Mouse (Mus musculus) inflammation-experienced regulatory T-cells, adult 6 months (primary cell): ENCODE measurements around the gene Tmem92. TPM values are rescaled to one million over a fixed set of nuclear protein-coding genes. Genes with fewer than 3 reads are reported as not detected.
"Not testable (repeated sequence)": the region's sequence is repeated elsewhere in the genome, so short reads cannot be mapped to it uniquely, and the experiment has no call there.

Experiments
- ATAC-seq: one replicate; pipeline ENCODE4 v1.8.0; 2017
- polyA plus RNA-seq, 3 experiments: library from polyadenylated mRNA; unstranded; fragments of 100-300 nt; shearing (Covaris generic); gene quantifications; one replicate each; pipeline ENCODE4 v1.2.1; 2017

Gene Tmem92
- polyA plus RNA-seq = not detected

- ATAC-seq = no peak
Observed at GRCm38 (mm10) chr11:94782603-94783002, at the start of gene Tmem92. Tmem92 (minus strand) TSS chr11:94782703.

DNA sequence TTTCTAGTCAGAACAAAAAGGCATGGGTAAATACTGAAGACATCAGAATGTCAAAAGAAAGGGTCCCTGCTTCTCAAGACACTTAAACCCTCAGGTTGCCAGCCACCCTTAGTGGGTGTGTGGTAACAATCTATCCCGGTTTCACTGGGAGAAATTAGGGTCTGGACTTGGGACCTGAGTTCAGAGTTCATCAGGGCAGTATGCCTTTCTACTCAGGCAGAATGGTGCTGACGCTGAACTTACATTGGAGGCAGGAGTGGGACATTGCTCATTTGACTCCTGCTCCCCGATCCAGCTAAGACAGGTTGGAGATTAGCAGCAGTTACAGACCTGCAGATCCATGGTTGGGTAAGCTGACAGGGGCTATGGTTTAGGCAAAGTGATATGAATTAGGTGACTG, 46.5 kb upstream of the Tmem92 start:
- no peak for ATAC-seq

GRCm38 (mm10) chr11:94819427-94819826, 36.9 kb upstream of the Tmem92 start:
- not testable (repeated sequence) for ATAC-seq

DNA sequence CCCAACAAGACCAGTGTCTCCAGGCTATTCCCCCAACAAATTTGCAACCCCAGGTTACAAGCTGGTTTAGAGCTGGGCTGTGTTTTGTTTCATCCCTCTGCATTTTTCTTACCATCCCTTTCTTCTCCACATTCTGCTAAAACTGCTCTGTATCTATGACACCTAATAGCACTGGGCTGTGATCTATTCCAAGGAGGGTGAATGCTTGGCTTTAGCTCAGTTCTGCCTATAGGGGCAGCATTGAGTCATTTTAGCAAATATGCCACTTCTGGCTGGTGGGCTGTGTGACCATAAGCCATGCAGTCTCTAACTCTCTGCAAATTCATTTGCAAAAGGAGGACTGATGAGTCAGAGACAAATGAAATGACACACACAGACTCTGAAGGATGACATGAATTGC, 36.4 kb upstream of the Tmem92 start:
- not testable (repeated sequence) for ATAC-seq

- ATAC-seq = not testable (repeated sequence)
Observed at GRCm38 (mm10) chr11:94811537-94811936, 29.0 kb upstream of the Tmem92 start.

DNA sequence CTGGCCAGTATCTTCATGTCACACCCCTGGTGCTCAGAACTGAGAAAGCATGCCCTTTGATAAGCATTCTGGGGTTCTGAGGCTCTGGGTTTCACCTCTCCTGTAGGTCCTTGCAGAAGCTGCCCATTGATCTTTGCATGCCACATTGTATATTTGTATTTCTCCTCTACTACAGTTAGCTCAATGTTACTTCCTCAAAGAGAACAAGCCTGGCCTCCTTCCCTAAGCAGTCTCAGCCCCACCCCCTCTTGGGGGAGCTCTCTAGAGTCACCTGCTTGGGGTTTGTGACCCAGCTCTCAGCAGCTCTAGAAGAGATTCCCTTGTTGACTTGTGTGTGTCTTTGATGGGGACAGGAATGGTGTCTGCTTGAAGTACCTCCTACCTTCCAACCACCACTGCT, 9.2 kb upstream of the Tmem92 start:
- ATAC-seq = no peak

GRCm38 (mm10) chr11:94785247-94785646, 2.7 kb upstream of the Tmem92 start:
- no peak for ATAC-seq

DNA sequence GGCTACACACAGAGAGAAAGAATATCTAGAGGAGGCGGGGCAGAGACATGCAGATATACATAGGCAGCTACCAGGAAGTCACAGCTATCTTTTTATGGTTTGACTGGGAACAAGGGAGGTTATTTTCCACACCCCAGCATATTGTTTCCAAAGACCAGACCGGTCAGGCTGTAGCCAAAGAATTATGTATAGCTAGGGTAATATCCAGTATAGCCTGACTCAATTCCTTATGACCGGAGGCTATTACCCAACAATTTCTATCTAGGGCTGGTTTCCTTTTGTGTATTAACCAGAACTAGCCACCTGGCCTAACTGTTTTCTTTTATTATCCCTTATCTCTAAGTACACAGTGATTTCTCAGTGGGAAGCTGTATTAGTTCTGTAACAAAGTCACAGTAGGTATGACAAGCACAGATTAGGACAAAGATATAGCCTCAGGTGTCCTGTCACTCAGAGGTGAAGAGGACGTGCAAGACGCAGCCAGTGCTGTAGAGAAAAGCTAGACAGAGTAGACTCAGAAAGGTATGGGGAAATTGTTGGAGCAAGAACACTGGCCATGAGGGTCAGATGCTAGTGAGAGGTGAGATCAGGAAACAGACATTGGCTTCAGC, 7.5 kb downstream of the Tmem92 start:
- no peak for ATAC-seq

GRCm38 (mm10) chr11:94773851-94774250, 8.7 kb downstream of the Tmem92 start:
- ATAC-seq = no peak

GRCm38 (mm10) chr11:94772363-94773055, 10.0 kb downstream of the Tmem92 start:
- no peak for ATAC-seq

DNA sequence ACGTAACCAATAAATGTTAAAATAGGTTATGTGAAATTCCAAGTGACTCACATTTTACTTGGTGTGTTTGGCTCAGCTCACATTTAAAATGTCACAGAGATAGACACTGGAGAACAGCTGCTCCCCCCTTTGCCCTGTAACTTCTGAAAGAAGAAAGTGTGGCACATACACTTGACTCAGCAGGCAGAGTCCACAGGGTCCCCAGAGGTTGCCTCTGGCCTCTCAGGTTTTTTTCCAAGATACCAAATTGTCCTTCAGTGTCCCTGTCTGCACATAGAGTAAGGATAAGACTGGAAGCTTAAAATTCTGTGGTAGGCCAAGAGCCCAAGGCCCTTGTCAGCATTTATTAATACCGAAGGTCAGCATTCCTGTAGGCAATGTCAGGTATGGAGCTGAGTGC, 15.3 kb downstream of the Tmem92 start:
- ATAC-seq = no peak

- no peak for ATAC-seq
Observed at GRCm38 (mm10) chr11:94762775-94763174, 19.7 kb downstream of the Tmem92 start.

DNA sequence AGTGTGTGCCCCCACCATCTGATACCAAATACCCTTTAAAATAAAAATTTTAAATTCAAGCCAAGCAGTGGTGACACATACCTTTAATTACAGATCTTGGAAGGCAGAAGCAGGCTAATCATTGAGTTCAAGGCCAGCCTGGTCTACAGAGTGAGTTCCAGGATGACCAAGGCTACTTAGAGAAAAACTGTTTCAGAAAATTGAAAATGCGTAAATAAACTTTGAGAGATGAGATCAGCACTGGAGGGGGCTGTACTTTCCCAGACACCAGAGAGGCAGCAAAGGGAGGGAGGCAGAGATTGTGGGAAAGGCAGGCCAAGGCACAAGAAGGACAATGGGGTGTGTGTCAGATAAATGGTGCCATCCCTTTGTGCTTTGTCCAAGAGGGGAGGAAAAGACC, 20.2 kb downstream of the Tmem92 start:
- no peak for ATAC-seq

- no peak for ATAC-seq
Observed at GRCm38 (mm10) chr11:94760799-94761198, 21.7 kb downstream of the Tmem92 start.

DNA sequence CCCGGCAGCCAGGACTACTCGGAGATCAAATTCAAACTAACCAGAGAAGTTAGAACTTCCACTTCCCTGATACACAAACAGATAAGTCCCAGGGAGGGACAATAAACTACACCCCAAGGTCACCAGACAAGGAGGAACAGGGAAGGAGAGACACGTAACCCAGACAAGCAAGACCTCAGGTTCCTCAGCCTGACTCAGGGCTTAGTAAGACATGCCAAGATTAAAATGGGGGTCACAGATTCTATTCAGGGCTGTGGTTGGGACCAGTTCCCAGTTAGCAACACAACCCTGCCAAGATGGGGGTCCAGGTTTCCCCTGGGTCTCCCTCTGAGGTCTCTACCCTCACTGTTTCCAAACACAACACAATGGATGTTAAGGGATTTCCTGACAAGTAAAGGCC, 22.1 kb downstream of the Tmem92 start:
- ATAC-seq = no peak

DNA sequence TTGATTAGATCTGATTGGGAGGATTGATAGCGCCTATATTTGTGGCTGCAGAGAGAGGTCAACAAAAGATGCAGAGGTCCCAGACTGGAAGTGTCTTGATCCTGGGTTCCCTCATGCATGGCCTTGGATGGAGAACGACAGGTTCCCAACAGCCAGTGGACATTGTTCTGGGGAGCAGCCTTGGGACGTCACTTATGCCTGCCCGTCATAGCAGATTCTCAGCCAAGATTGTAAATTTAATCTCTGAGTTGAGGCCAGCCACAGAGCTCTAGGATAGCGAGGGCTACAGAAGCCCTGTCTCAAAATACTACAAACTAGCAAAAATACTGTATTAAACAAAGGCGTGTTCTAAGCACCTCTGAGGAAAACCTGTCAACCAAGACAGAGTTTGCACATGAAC, 22.6 kb downstream of the Tmem92 start:
- no peak for ATAC-seq

DNA sequence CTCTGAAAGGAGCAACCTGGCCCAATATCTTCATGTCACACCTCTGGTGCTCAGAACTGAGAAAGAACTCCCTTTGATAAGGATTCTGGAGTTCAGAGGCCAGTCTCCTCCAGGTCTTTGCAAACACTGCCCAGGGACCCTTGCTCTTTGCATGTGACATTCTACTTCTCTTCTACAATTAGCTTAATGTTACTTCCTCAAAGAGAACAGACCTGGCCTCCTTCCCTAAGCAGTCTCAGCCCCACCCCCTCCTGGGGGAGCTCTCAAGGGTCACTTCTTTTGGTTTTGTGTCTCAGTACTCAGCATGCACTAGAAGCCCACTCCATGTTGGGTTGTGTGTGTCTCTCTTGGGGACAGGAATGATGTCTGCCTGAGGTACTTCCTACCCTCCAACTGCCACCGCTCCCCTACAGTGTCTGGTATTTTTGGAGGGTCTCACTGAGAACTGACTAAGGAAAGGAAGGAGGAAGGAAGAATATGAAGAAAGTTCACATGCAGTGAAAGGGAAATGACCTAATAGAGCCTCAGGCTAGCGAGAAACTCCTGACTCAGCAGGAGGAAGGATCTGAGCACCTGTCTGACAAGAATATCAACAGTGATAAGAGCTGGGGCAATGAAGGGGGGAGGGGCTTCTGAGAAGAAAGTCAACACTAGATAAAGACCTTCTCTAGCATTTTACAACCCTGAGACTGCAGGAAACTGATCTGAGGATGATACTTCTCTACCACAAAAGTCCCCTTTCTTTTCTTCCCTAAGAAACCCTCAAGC, 29.4 kb downstream of the Tmem92 start:
- no peak for ATAC-seq

DNA sequence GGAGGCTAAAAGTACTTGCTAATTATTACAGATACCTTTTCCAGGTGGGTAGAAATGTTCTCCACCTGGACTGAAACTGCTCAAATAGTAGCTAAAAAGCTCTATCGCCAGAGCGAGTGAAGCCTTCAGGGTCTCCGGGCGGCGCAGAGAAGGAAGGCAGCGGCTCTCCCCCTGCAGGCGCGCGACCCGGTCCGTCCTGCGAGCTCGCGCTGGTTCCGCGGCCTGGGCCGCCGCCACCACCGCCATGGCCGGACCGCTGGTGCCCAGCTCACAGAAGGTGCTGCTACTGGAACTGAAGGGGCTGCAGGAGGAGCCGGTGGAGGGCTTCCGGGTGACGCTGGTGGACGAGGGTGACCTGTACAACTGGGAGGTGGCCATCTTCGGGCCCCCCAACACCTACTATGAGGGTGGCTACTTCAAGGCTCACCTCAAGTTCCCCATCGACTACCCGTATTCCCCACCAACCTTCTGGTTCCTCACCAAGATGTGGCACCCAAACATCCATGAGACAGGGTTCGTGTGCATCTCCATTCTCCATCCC, 40.7 kb downstream of the Tmem92 start, which contains the start of gene Cdc34b:
Gene Cdc34b (plus strand): TSS at position 51 of the 541 bp plus-strand sequence.
- no peak for ATAC-seq

DNA sequence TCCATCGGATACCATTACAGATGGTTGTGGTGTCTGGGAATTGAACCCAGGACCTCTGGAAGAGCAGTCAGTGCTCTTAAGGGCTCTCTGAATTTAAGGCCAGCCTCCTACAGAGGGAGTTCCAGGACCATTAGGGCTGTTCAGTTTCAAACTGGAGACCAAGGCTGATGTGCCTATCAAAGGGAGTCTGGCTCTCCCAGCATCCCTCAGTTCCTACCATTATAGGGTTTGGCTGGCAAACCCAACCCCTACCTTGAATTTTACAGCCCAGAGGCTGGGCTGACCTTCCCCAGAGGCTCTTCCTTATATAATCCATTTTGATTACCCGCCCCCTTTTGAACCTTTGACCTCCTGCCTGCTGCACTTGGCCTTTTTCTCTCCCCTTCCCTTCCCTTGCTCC, 46.8 kb downstream of the Tmem92 start:
- no peak for ATAC-seq

- ATAC-seq = no peak
Observed at GRCm38 (mm10) chr11:94732773-94733172, 49.7 kb downstream of the Tmem92 start.

DNA sequence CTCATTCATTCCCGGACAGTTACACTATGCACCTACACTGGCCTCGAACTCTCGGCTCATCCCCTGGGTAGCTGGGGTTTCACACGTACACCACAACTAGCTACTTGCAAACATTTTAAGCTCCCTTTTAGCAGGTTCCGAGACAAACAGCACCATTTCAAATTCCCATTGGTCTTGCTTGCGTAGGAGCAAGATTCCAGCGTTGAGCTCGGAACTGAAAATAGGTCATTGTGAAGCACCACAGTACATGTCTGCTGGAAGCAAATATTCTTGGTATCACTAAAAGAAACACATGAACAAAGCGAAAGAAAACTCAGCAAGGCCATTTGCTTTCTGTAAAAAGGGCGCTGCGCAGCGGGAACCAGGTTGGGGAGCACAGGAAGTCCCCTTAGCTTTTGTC, 51.3 kb downstream of the Tmem92 start:
- ATAC-seq = no peak

DNA sequence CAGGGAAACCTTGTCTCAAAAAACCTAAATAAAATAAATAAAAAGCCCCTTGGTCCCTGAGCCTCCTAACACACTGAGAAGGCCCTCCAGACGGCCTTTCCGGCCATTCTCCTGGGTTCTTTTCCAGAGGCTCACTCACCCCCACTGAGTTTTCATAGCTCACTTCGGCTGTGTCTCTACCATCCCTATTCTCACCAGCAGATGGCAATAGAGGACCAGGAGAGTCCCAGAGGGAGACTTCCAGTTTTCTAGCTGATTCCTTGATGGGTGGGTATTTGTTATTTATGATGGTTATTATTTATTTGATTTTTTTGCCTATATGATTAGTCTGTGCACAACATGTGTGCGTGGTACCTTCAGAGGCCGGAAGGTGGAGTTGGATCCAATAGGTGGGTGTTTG, 52.2 kb downstream of the Tmem92 start:
- no peak for ATAC-seq

DNA sequence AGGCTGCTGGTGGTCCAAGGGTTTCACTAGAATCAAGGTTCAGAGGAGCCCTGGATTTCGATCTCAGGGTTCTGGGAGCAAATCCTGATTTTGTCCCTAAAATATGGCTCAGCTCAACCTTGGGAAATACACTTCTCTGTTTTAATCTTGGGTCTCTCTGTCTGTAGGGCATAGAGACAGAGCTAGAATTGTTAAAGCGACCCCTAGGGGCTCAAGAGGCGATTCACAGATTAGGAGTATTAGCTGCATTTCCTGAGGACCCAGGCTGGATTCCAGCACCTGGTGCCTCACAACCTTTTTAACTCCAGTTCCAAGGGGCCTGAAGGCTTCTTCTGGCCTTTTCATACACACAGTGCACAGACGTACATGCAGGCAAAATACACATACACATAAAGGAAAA, 52.9 kb downstream of the Tmem92 start:
- no peak for ATAC-seq
